Mouse (Mus musculus) midbrain, embryonic 16.5 days (tissue): ENCODE data around the gene Klk8. TPM values are rescaled to one million over a fixed set of nuclear protein-coding genes. Genes with fewer than 3 reads are reported as not detected.

Experiments
- ATAC-seq: fragments of 200-750 bp; cut with Nextera tagmentation; 2 replicates; pipeline ENCODE4 v1.8.0; 2017; ENCODE audit warnings: moderate TSS enrichment
- H3K27ac ChIP-seq: fragments of 300-500 bp; sonication (generic); 2 replicates; pipeline ENCODE4 v1.5.1; 2014; ENCODE audit warnings: mild to moderate bottlenecking, low read length, mixed read lengths
- H3K27me3 ChIP-seq: fragments of 300-500 bp; sonication (generic); 2 replicates; pipeline ENCODE4 v1.6.1; 2014; ENCODE audit warnings: low read depth, low read length, mixed read lengths; ENCODE audit not compliant: control insufficient read depth, insufficient read depth
- H3K36me3 ChIP-seq: fragments of 300-500 bp; sonication (generic); 2 replicates; pipeline ENCODE4 v1.6.1; 2014; ENCODE audit warnings: mild to moderate bottlenecking, low read length, moderate library complexity, mixed read lengths; ENCODE audit not compliant: control insufficient read depth, insufficient read depth
- H3K4me1 ChIP-seq: fragments of 300-500 bp; sonication (generic); 2 replicates; pipeline ENCODE4 v1.6.1; 2014; ENCODE audit warnings: mild to moderate bottlenecking, low read length, mixed read lengths; ENCODE audit not compliant: control insufficient read depth, insufficient read depth
- H3K4me2 ChIP-seq: fragments of 300-500 bp; sonication (generic); 2 replicates; pipeline ENCODE4 v1.6.1; 2014; ENCODE audit warnings: mild to moderate bottlenecking, low read length, mixed read lengths
- H3K4me3 ChIP-seq: fragments of 300-500 bp; sonication (generic); 2 replicates; pipeline ENCODE4 v1.5.1; 2014; ENCODE audit warnings: low read depth, mild to moderate bottlenecking, low read length, moderate library complexity, mixed read lengths
- H3K9ac ChIP-seq: fragments of 300-500 bp; sonication (generic); 2 replicates; pipeline ENCODE4 v1.6.1; 2014; ENCODE audit warnings: low read depth, low read length, mixed read lengths
- H3K9me3 ChIP-seq: fragments of 300-500 bp; sonication (generic); replicated peaks from 2 replicates; pipeline ENCODE4 v1.6.1; 2014; ENCODE audit warnings: mild to moderate bottlenecking, low read length, mixed read lengths; ENCODE audit not compliant: control insufficient read depth, poor library complexity, severe bottlenecking
- WGBS: fragments of 180-500 bp; shearing (Covaris S2); extraction: QIAGEN DNeasy Blood & Tissue Kit; methylation state at CpG from one replicate; pipeline ENCODE4 v1.1.7; 2014; 5-methylcytosine and 5-hydroxymethylcytosine counted together
- polyA plus RNA-seq: library from polyadenylated mRNA; unstranded; fragments of >200 nt; fragmentation: Nextera tagmentation; extraction: Ambion mirVana; gene quantifications from 2 replicates; pipeline ENCODE4 v1.2.1, GENCODE M21; 2015

Gene Klk8
- 5.7 and 8.6 TPM in 2 replicates for polyA plus RNA-seq

GRCm38 (mm10) chr7:43797333-43797769 lies at the start of gene Klk8:
TSS of gene Klk8 (plus strand) at chr7:43797577.
- under 1% methylated on average over 28 of the region's 28 CpGs for WGBS
- Histone ChIP-seq H3K4me2 (peak within 1 kb of the TSS; percentile 85), H3K4me1 (peaks cover 9% of the 10 kb centered on the region; the same call in 1 of the 2 replicates), H3K4me3 (peak within 1 kb of the TSS; percentile 55), H3K9ac (peak within 1 kb of the TSS; percentile 67), H3K9me3 (no peaks in the 10 kb centered on the region), H3K36me3 (no peaks in the 10 kb centered on the region), H3K27ac (no peak within 1 kb of the TSS), H3K27me3 (peaks cover 12% of the 10 kb centered on the region)
- peak; percentile 71 for ATAC-seq

GRCm38 (mm10) chr7:43747788-43748187 lies 49.6 kb upstream of the Klk8 start:
- WGBS: 48% methylated on average over 1 of the region's 1 CpGs
- no peak overlapping the region for H3K9ac ChIP-seq

GRCm38 (mm10) chr7:43752806-43753205 lies 44.6 kb upstream of the Klk8 start:
- H3K9me3 ChIP-seq: no peaks in the 10 kb centered on the region
- H3K4me3 ChIP-seq: no peak overlapping the region
- WGBS: 75% methylated on average over 2 of the region's 2 CpGs
- no peak overlapping the region for H3K9ac ChIP-seq
- no peak overlapping the region for H3K27ac ChIP-seq
- H3K4me1 ChIP-seq: no peaks in the 10 kb centered on the region
- no peak for ATAC-seq
- H3K36me3 ChIP-seq: no peaks in the 10 kb centered on the region
- H3K4me2 ChIP-seq: no peak overlapping the region
- no peaks in the 10 kb centered on the region for H3K27me3 ChIP-seq

More at GRCm38 (mm10) chr7:43747788-43748187, 49.6 kb upstream of the Klk8 start:
- no peak overlapping the region for H3K4me2 ChIP-seq
- no peaks in the 10 kb centered on the region for H3K4me1 ChIP-seq
- H3K27me3 ChIP-seq: no peaks in the 10 kb centered on the region
- no peaks in the 10 kb centered on the region for H3K36me3 ChIP-seq
- H3K27ac ChIP-seq: no peak overlapping the region
- H3K4me3 ChIP-seq: no peak overlapping the region
- no peaks in the 10 kb centered on the region for H3K9me3 ChIP-seq
- no peak for ATAC-seq

- Histone ChIP-seq H3K9me3 (no peaks in the 10 kb centered on the region), H3K27ac (no peak overlapping the region), H3K4me3 (no peak overlapping the region), H3K4me1 (no peaks in the 10 kb centered on the region), H3K36me3 (no peaks in the 10 kb centered on the region), H3K9ac (no peak overlapping the region), H3K27me3 (no peaks in the 10 kb centered on the region), H3K4me2 (no peak overlapping the region)
- peak; percentile 85 for ATAC-seq
- 24% methylated on average over 8 of the region's 8 CpGs for WGBS
Observed at GRCm38 (mm10) chr7:43766484-43766883, 30.9 kb upstream of the Klk8 start.

- 72% methylated on average over 4 of the region's 4 CpGs for WGBS
- no peak within 1 kb of the TSS for H3K27ac ChIP-seq
- H3K4me1 ChIP-seq: no peaks in the 10 kb centered on the region
- no peak within 1 kb of the TSS for H3K4me3 ChIP-seq
- no peaks in the 10 kb centered on the region for H3K27me3 ChIP-seq
- ATAC-seq: no peak
- no peaks in the 10 kb centered on the region for H3K9me3 ChIP-seq
- H3K4me2 ChIP-seq: no peak within 1 kb of the TSS
- H3K36me3 ChIP-seq: no peaks in the 10 kb centered on the region
- H3K9ac ChIP-seq: no peak within 1 kb of the TSS
Observed at GRCm38 (mm10) chr7:43768597-43768996, 28.8 kb upstream of the Klk8 start, which contains the start of gene Klk12. TSS of gene Klk12 (plus strand) at chr7:43768897.

- H3K9ac ChIP-seq: no peak overlapping the region
- no peaks in the 10 kb centered on the region for H3K36me3 ChIP-seq
- H3K27me3 ChIP-seq: no peaks in the 10 kb centered on the region
- H3K4me1 ChIP-seq: no peaks in the 10 kb centered on the region
- WGBS: 96% methylated on average over 8 of the region's 8 CpGs
- H3K9me3 ChIP-seq: no peaks in the 10 kb centered on the region
- H3K27ac ChIP-seq: no peak overlapping the region
- no peak overlapping the region for H3K4me2 ChIP-seq
- no peak for ATAC-seq
- no peak overlapping the region for H3K4me3 ChIP-seq
Observed at GRCm38 (mm10) chr7:43769636-43770035, 27.7 kb upstream of the Klk8 start.

GRCm38 (mm10) chr7:43770701-43771100 lies 26.7 kb upstream of the Klk8 start:
- Histone ChIP-seq H3K4me1 (no peaks in the 10 kb centered on the region), H3K27ac (no peak overlapping the region), H3K4me3 (no peak overlapping the region), H3K36me3 (no peaks in the 10 kb centered on the region), H3K9me3 (no peaks in the 10 kb centered on the region), H3K27me3 (no peaks in the 10 kb centered on the region), H3K9ac (no peak overlapping the region), H3K4me2 (no peak overlapping the region)
- 92% methylated on average over 10 of the region's 10 CpGs for WGBS
- ATAC-seq: no peak

GRCm38 (mm10) chr7:43771916-43772315 lies 25.5 kb upstream of the Klk8 start:
- no peaks in the 10 kb centered on the region for H3K4me1 ChIP-seq
- H3K36me3 ChIP-seq: no peaks in the 10 kb centered on the region
- ATAC-seq: no peak
- no peaks in the 10 kb centered on the region for H3K9me3 ChIP-seq
- 97% methylated on average over 6 of the region's 6 CpGs for WGBS
- no peak overlapping the region for H3K4me3 ChIP-seq
- no peak overlapping the region for H3K4me2 ChIP-seq
- H3K9ac ChIP-seq: no peak overlapping the region
- H3K27me3 ChIP-seq: no peaks in the 10 kb centered on the region
- H3K27ac ChIP-seq: no peak overlapping the region

GRCm38 (mm10) chr7:43772901-43773300 lies 24.5 kb upstream of the Klk8 start:
- H3K27me3 ChIP-seq: no peaks in the 10 kb centered on the region
- WGBS: 78% methylated on average over 3 of the region's 3 CpGs
- no peak overlapping the region for H3K4me2 ChIP-seq
- no peaks in the 10 kb centered on the region for H3K4me1 ChIP-seq
- no peak for ATAC-seq
- no peak overlapping the region for H3K27ac ChIP-seq
- H3K9me3 ChIP-seq: no peaks in the 10 kb centered on the region
- H3K9ac ChIP-seq: no peak overlapping the region
- no peaks in the 10 kb centered on the region for H3K36me3 ChIP-seq
- H3K4me3 ChIP-seq: no peak overlapping the region
